Mouse (Mus musculus) erythroblast, embryonic 14.5 days (primary cell): ENCODE data around the gene Hspa4.

Experiments
- GATA1 ChIP-seq: IDR thresholded peaks from 2 replicates; pipeline ENCODE4 v1.6.1; 2012; ENCODE audit warnings: low read length, inconsistent platforms, mixed read lengths
- TAL1 ChIP-seq: IDR thresholded peaks from 3 replicates; pipeline ENCODE4 v1.6.1; 2012; ENCODE audit warnings: low read length, inconsistent platforms, mixed read lengths

DNA sequence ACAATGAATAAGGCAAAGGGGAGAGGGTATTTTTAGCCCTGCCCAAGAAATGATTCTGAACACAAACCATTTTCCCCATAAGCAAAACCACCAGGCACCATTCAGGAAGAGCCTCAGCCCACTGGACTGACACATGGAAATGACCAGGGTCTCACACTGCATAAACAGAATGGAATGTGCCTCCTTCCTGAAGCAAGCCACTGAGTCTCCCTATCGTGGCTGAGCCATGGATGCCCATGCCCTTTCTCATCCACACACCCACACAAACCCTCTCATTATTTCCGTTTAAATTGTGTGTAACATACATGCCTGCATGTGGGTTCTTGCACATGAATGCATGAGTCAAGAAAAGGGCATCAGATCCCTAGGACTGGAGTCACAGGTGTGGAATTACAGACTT lies 54.7 kb downstream of the Hspa4 start:
- TF ChIP-seq TAL1: no peak
- TF ChIP-seq GATA1: no peak
